In genomic region chr13:97193420-97193819, GRCm38 (mm10) we compare ENCODE assay signal across 10 mouse cellular contexts. TPM values are rescaled to one million over a fixed set of nuclear protein-coding genes. Genes with fewer than 3 reads are reported as not detected.
A peak's percentile ranks its signal among the peaks of the same experiment; 100 is the strongest.
DNase-seq lines count a peak whose midpoint lies in the region; ATAC-seq and TF ChIP-seq lines count a peak whose summit lies in the region.
"Had no signal": no experiment of that assay in that cellular context is flagged by ENCODE, and none has a peak within 500 bp of the region (broad histone marks: within the 10 kb centered on the region; RNA-seq: fewer than 3 reads in every experiment).

No protein-coding gene starts in this region.

- 47% methylated on average over 7 of the region's 7 CpGs for WGBS in hindbrain, embryonic 13.5 days
- 63% methylated on average over 7 of the region's 7 CpGs for WGBS in hindbrain, embryonic 12.5 days
- WGBS in thymus, adult 2 months = 87% methylated on average over 7 of the region's 7 CpGs

- 0 out of 2 replicates have a peak, but pooled peaks have one; percentile 37 for ATAC-seq in hindbrain, embryonic 13.5 days (ENCODE audit: low FRiP score)
- no peak for ATAC-seq in hindbrain, embryonic 12.5 days (ENCODE audit: low FRiP score)

- no peak for TF ChIP-seq CTCF in thymus, adult 2 months (IDR thresholded peaks at IDR 0.05; ENCODE audit: borderline replicate concordance, control insufficient read depth, extremely low read depth, insufficient read depth, low read length, poor library complexity)

- peaks cover 17% of the 10 kb centered on the region; the same call in 1 of the 2 replicates for H3K4me1 ChIP-seq in hindbrain, embryonic 13.5 days (replicated peaks)
- H3K4me1 ChIP-seq in hindbrain, embryonic 12.5 days = 0 out of 2 replicates have a peak, but pooled peaks cover 3% of the 10 kb centered on the region
- peaks cover 8% of the 10 kb centered on the region for H3K4me1 ChIP-seq in thymus, adult 2 months (replicated peaks; ENCODE audit: control insufficient read depth, insufficient read depth, low read length)

- H3K9me3 ChIP-seq in hindbrain, embryonic 13.5 days = no peaks in the 10 kb centered on the region
- no peaks in the 10 kb centered on the region for H3K9me3 ChIP-seq in hindbrain, embryonic 12.5 days (replicated peaks)
- H3K9me3 ChIP-seq: embryonic facial prominence, embryonic 13.5 days had no signal

- no peaks in the 10 kb centered on the region for H3K27me3 ChIP-seq in hindbrain, embryonic 13.5 days
- H3K27me3 ChIP-seq in hindbrain, embryonic 12.5 days = no peaks in the 10 kb centered on the region
- H3K27me3 ChIP-seq in thymus, adult 2 months (ENCODE audit: control insufficient read depth, insufficient read depth, low read length) = no peaks in the 10 kb centered on the region
- H3K27me3 ChIP-seq: embryonic facial prominence, embryonic 13.5 days had no signal

- TF ChIP-seq POLR2A in thymus, adult 2 months (IDR thresholded peaks at IDR 0.05; ENCODE audit: control insufficient read depth, extremely low read depth, insufficient read depth, low read length, poor library complexity) = no peak

- H3K4me2 ChIP-seq in hindbrain, embryonic 13.5 days = no peak overlapping the region
- no peak overlapping the region for H3K4me2 ChIP-seq in hindbrain, embryonic 12.5 days (replicated peaks)
- H3K4me2 ChIP-seq: embryonic facial prominence, embryonic 13.5 days had no signal

- H3K27ac ChIP-seq in hindbrain, embryonic 13.5 days = no peak overlapping the region
- H3K27ac ChIP-seq in hindbrain, embryonic 12.5 days = no peak overlapping the region
- H3K27ac ChIP-seq in thymus, adult 2 months (ENCODE audit: control insufficient read depth, insufficient read depth, low read length) = no peak overlapping the region
- H3K27ac ChIP-seq: embryonic facial prominence, embryonic 13.5 days; liver, embryonic 14.5 days had no signal

- no peaks in the 10 kb centered on the region for H3K36me3 ChIP-seq in hindbrain, embryonic 13.5 days
- 0 out of 2 replicates have a peak, but pooled peaks cover 2% of the 10 kb centered on the region for H3K36me3 ChIP-seq in hindbrain, embryonic 12.5 days
- H3K36me3 ChIP-seq in thymus, adult 2 months (ENCODE audit: control insufficient read depth, insufficient read depth, low read length) = no peaks in the 10 kb centered on the region
- H3K36me3 ChIP-seq: embryonic facial prominence, embryonic 13.5 days had no signal

- no peak overlapping the region for H3K9ac ChIP-seq in hindbrain, embryonic 13.5 days
- H3K9ac ChIP-seq in hindbrain, embryonic 12.5 days = no peak overlapping the region
- H3K9ac ChIP-seq: embryonic facial prominence, embryonic 13.5 days; liver, embryonic 14.5 days had no signal

- DNase-seq in adrenal gland, adult 8-10 months = peak; percentile 26
- peak; percentile 44 to 63 for DNase-seq in frontal cortex, postnatal 10 days (ENCODE audit: low spot score in 2 of 2)
- peak; percentile 81 to 89 for DNase-seq in kidney, postnatal 25 days
- DNase-seq in lung, postnatal 25 days (ENCODE audit: low spot score) = peak; percentile 50
- DNase-seq in thymus, adult 2 months = no peak
- no peak for DNase-seq in liver

- H3K4me3 ChIP-seq in hindbrain, embryonic 13.5 days = no peak overlapping the region
- H3K4me3 ChIP-seq in hindbrain, embryonic 12.5 days = no peak overlapping the region
- no peak overlapping the region for H3K4me3 ChIP-seq in thymus, adult 2 months (ENCODE audit: control insufficient read depth, insufficient read depth, low read length)
- H3K4me3 ChIP-seq: embryonic facial prominence, embryonic 13.5 days had no signal

RNA-seq across cellular contexts. Expression of gene Hexb, which starts 4.7 kb away (rescaled TPM):
- polyA plus RNA-seq in hindbrain, embryonic 13.5 days (2015; fragmentation: Nextera tagmentation; extraction: Ambion mirVana) = 37.3 and 40.1 TPM in 2 replicates
- 25.8 and 29.3 TPM in 2 replicates for polyA plus RNA-seq in hindbrain, embryonic 12.5 days (2016; fragmentation: Nextera tagmentation; extraction: Ambion mirVana)
- total RNA-seq in adrenal gland, adult 8-10 months (2022) = 10 to 100 TPM; 34.1 to 72.0 (median 50.7) TPM
- 138 and 180 TPM in 2 replicates for polyA plus RNA-seq in thymus, adult 2 months (2012; rRNA removed)

RNA-seq across cellular contexts. Expression of gene Enc1, which starts 47.5 kb away (rescaled TPM):
- polyA plus RNA-seq in hindbrain, embryonic 13.5 days (2015; fragmentation: Nextera tagmentation; extraction: Ambion mirVana) = 59.2 and 62.1 TPM in 2 replicates
- 28.8 and 29.1 TPM in 2 replicates for polyA plus RNA-seq in hindbrain, embryonic 12.5 days (2016; fragmentation: Nextera tagmentation; extraction: Ambion mirVana)
- total RNA-seq in adrenal gland, adult 8-10 months (2022) = 1 to 10 TPM; 4.3 to 8.7 (median 7.9) TPM
- 7.6 and 10.0 TPM in 2 replicates for polyA plus RNA-seq in thymus, adult 2 months (2012; rRNA removed)

RNA-seq across cellular contexts. Expression of gene Gfm2, which starts 55.7 kb away (rescaled TPM):
- 35.3 and 39.5 TPM in 2 replicates for polyA plus RNA-seq in hindbrain, embryonic 13.5 days (2015; fragmentation: Nextera tagmentation; extraction: Ambion mirVana)
- 36.4 and 37.6 TPM in 2 replicates for polyA plus RNA-seq in hindbrain, embryonic 12.5 days (2016; fragmentation: Nextera tagmentation; extraction: Ambion mirVana)
- 10 to 100 TPM; 40.3 to 52.3 (median 41.8) TPM for total RNA-seq in adrenal gland, adult 8-10 months (2022)
- polyA plus RNA-seq in thymus, adult 2 months (2012; rRNA removed) = 28.3 and 31.1 TPM in 2 replicates

RNA-seq across cellular contexts. Expression of gene Nsa2, which starts 55.7 kb away (rescaled TPM):
- polyA plus RNA-seq in hindbrain, embryonic 13.5 days (2015; fragmentation: Nextera tagmentation; extraction: Ambion mirVana) = 45.8 and 49.2 TPM in 2 replicates
- 52.6 and 58.9 TPM in 2 replicates for polyA plus RNA-seq in hindbrain, embryonic 12.5 days (2016; fragmentation: Nextera tagmentation; extraction: Ambion mirVana)
- total RNA-seq in adrenal gland, adult 8-10 months (2022) = 10 to 100 TPM; 42.2 to 64.1 (median 53.1) TPM
- 28.3 and 37.3 TPM in 2 replicates for polyA plus RNA-seq in thymus, adult 2 months (2012; rRNA removed)

Comparison
In these comparisons a context has a peak if more than half of its experiments do, and no peak if none do; other contexts are left out.
1. DNase-seq: peak in adrenal gland, adult 8-10 months (single experiment), frontal cortex, postnatal 10 days (2 of 2), kidney, postnatal 25 days (2 of 2) and lung, postnatal 25 days (single experiment); none in thymus, adult 2 months (single experiment) and liver (single experiment).